Mouse (Mus musculus) ovary, adult 18-20 months (tissue): Measurements from ENCODE around the gene Isy1.
A peak's percentile ranks its signal among the peaks of the same experiment; 100 is the strongest.

Experiments used
- DNase-seq: peaks from one replicate; pipeline ENCODE4 v3.0.0; 2022; ENCODE audit warnings: low spot score, mixed read lengths

Isy1 gene

DNA sequence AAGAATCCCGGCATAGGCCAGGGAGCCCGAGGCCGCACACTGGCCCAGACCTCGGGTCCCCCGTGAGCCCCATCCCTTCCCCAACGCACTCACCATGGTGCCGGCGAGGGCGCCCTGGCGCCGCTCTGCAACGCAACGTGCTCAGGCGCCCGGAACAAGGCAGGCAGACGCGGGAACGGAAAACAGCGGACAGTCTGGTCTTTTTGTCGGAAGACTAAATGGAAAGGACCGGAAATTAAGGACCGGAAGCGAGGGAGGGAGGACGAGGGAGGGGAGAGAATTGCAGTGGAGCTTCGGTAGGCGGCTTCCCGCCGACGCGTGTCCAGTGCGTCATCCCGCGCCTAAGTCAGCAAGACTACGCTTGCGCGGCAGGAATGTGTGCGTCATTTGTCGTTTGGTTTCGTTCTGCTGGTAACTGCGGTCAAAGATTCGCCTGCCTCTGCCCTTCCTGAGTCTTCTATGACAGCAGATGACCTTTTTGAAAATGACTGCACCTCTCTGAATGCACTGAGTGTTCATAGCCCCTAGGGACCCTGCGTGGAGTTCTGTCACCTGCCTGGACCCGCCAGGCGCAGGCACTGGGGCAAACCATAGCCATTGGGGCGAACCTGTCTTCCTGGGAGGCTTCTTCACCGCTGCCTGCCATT lies at the start of gene Isy1:
Gene Isy1, minus strand, starts transcription at position 248 of the 647 bp plus-strand sequence.
- peak; percentile 92 for DNase-seq

DNA sequence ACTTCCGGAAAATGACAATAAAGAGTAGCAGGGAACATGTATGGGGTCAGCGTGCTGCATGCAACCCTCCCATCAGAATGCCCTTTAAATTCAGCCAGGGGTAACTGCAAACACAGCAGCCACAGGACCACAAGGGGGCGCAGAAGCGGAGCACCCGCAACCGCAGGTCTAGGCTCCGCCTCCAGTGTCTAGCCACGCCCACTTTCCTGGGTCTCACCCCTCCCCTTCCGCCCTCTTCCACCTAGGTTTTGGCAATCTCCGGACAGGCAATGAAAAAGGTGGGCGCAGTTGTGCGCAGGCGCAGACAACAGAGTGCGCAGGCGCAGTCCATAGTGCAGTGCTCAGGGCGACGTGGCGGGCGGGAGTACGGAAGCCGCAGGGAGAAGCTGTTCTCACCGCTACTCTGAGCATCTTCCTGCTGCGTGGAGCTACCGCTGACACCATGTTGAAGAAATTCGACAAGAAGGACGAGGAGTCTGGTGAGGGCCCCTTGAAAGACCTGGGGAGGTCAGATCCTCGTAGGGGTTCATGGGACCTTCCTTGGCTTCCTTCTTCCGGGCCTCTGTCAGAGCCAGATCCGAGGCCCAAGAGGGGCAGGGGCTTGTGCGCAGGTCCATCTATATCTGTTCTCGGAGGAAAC lies 49.1 kb upstream of the Isy1 start, which contains the start of gene Copg1:
Gene Copg1, plus strand, starts transcription at position 221 of the 640 bp plus-strand sequence.
- DNase-seq, result peak; percentile 98

DNA sequence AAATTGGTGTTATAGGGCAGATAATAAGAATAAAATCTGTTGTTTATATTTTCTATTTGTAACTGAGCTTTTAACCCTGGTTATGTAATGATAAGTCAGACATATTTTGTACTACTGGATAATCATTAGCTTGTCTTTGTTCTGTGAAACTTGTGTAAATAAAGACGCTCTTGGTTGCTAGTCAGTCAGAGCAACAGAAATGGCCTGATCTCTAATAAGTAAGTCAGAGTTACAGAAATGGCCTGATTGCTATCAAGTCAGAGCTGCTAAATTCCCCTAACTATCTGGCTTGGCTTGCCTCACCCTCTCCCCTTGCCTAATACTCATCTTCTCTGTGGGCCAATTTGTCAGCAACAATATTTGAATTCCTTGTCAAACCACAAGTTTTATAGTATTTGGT lies 48.1 kb upstream of the Isy1 start:
- no peak for DNase-seq

DNA sequence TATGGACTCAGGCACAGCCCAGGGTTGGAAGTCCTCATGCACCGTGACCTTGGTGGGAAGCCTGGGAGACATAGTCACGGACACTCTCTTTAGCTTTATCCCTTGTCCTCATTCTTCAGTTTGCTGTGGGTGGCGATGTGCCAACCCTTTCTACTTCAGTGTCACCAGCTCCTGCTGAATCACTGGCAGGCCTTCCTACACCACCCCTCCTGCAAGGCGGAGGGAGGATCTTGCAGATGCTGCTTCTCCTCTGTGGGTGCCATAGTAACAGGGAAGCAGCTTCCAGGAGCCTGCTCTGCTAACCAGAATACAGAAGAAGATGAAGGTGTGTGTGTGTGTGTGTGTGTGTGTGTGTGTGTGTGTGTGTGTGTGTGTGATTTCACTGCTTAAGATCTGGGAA lies 44.2 kb upstream of the Isy1 start:
- DNase-seq, result peak; percentile 74

DNA sequence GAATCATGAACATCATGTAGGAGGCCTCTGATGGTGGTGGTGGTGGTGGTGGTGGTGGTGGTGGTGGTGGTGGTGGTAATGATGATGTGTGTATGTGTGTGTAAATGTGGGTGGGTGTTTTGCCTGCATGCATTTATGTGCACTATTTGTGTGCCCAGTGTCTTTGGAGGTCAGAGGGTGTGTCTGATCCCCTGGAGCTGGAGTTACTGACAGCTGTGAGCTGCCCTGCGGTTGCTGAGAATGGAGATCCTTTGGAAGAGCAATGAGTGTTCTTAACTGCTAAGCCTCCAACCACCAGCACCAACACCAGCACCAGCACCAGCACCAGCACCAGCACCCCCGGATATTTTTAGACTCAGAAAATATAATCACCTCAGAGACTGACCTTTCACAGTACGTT lies 43.6 kb upstream of the Isy1 start:
- no peak for DNase-seq

DNA sequence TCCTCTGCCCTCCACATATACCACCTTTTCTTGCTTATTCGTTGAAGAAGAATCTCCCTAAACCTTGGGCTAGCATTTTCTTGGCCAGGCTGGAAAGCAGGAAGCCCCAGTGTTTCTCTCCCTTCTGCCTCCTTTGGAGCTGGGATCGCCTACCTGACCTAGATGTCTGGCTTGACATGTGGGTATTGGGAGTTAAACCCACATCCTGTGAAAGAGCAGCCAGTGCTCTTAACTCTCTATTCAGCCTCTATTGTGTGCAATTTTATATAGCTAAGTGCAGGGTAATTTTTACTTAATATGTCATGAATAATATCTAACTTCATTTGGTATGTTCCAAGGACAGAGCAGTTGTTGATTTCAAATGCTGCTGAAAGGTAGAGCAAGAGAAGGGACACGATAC lies 41.0 kb upstream of the Isy1 start:
- DNase-seq, result no peak

DNA sequence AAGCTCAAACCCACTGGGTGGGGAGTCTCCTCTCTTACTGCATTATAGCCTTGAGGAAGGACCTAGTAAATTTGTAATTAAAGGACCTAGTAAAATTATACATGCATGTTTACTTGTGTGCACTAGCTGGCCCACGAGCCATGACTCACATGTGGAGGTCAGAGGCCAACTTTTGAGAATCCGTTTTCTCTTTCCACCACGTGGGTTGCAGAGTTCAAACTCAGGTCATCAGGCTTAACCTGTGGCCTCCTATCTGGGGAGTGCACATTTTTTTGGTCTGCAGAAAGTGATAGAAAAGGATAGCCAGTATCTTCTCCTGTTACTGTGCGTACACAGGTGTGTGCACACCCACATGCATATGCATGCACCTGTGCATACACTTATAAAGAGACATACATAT lies 40.4 kb upstream of the Isy1 start:
- DNase-seq, result no peak

DNA sequence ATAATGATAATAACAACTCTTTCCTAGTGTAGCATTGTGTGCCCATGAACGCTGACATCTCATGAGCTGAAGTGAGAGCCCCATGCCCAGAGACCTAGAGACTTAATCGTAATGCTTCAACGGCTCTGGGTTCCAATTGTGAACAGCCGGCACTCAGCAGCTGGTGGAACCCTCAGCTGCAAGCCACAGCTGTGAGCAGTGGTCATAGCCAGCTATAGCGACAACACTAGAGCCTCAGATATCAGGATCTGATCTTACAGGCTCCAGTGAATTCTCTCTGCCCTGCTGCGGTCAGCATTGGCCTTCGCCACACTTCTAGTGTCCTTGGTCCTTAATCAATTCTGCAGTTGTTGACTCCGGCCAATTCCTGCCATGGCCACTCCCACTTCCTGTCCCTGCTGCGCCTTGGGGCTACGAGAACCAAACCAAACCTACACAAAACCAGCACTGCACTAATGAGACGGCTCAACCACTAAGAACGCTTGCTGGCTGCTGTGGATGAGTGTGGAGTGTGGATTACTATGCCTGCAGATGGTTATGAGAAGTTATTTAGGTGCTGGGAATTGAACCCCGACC lies 37.6 kb upstream of the Isy1 start:
- peak; percentile 84 for DNase-seq

DNA sequence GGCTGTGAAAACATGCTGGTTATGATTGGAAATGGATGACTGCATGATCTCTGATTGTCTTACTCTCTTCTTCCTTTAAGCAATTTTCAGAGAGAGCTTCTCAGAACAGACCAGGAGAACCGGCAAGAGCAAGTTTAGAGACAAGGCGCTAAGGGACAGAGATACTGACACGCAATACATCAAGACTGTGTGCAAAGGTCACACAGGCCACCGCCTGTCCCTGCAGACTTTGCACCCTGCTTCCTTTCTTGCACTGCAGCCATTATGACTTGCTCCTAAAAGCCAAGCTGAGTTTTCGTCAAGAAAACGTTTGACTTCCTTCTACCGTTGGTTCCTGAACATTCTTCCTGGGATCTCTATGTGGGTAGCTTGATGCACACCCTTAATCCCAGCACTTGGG lies 37.0 kb upstream of the Isy1 start:
- no peak for DNase-seq

DNA sequence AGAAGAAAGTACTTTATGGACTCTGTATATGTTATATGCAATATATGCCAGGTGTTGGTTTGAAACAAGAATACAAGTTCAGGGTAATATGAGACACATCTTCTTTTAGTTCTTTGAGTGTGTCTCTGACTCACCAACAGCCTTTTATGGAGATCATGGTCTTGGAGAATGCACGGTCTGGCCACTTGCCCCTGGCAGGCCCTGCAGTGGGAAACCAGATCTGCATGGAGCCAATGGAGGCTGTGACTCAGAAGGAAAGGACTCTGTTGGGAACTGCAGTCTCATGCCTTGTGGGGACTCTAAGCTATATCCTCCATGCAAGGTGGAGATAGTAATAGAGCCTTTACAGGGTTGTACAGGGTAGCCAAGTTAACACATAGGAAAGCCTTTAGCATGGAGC lies 36.5 kb upstream of the Isy1 start:
- DNase-seq, result peak; percentile 30

DNA sequence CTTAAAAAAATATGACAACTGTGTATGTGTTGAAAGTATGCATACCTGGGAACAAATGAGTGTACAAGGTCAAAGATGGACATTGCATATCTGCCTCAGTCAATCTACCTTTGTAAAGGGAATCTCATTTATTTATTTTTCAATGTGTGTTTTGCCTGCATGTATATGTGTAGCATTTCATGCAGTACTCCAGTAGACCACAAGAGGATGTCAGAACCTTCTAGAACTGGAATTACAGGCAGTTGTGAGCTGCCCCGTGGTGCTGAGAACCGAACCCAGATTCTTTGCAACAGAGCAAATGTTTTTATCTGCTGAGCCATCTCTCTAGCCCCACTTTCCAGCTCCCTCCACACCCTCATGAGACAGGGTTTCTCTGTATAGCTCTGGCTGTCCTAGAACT lies 35.4 kb upstream of the Isy1 start:
- DNase-seq, result no peak

DNA sequence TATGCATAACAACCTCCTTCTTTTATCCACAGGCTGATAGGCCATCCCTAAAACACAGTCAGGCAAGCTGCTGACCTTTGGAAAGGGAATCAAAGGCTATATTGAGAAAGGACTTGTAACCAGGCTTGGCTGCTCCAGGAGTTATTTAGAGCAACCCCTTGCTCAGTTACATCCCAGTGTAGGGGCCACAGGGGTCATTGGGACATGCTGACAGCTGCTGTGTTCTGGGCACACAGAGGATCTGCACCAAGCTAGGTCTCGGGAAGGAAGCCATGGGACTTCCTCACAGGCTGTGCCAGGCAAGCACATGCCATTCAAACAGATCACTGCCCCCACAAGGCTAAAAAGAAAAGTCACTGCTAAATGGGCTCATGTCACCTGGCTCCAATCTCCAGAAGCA lies 34.5 kb upstream of the Isy1 start:
- DNase-seq, result no peak

DNA sequence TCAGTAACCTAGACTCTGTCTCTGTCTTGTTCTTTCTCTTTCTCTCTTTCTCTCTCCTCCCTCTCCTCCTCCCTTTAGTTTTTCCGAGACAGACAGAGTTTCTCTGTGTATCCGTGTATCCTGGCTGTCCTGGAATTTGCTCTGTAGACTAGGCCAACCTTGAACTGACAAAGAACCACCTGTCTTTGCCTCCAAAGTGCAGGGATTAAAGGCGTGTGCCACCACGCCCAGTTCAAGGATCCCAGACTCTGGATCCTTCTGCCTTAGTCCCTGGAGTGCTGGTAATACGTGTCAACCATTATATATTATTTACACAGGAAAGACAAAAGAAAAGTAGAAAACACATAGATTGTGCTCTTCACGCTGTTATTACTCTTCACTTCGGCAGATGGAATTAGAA lies 32.6 kb upstream of the Isy1 start:
- DNase-seq, result no peak

DNA sequence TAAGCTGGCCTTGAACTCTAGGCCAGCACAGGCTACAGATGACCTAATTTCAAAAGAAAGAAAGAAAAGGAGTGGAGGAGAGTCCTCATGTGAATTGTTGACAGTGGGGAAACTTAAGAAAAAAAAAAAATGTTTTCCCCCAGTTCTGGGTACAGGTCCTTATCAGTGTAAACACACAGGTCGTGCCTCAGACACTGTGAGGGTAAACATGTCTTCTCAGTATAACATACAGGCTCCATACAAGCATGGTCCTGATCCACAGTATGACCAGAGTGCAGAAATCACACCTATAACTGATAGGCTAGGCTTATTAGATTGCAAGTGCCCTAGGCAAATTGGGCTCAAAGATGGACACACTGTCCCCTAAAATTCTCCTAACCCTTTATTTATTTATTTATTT lies 31.8 kb upstream of the Isy1 start:
- no peak for DNase-seq

DNA sequence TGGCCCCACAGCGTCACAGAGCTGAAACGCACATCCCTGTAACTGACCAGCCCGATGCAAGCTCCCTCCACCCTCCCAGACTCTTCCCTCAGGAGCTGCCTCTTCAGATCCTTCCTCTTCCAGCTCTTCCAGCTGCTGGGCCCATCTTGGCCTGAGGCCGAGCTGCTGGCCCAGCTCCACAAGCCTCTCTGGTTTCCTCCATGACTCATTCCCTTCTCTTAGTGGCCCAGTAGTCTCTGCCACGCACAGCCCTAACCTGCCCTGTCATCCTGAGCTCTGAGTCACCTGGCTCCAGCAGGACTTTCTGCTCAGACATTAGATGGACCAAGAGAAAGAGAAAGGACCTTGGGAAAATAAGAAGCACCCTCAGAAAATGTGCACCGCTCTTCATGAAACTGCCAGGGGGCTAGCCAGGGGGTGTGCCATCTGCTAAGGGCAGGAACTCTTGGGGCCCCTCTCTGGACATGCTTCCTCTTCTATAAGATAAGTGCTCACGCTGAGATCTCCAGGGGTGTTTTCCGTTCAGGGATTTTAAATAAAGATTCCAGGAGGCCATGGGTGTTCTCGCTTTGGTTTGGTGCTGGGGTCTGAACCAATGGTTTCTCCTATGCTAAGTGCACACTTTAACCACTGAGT lies 30.4 kb upstream of the Isy1 start:
- DNase-seq, result peak; percentile 79

DNA sequence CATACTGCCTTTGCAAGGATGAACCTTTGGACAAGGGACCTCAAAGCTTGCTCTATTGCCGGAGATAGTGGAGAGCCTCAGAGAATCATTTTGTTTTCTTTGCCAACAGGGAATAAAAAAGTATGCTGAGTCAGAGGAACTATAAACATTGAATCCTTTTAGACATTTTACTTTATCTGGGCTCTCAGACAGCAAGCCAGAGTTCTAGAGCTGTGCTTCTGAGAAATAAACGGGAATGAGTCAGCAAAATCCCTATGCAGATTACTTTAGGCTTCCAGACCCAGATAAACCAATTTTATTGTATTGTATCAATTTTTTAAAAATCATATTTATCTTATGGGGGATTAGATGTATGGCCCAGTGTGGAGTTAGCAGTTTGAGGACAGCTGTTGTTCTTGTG lies 28.7 kb upstream of the Isy1 start:
- DNase-seq, result no peak

DNA sequence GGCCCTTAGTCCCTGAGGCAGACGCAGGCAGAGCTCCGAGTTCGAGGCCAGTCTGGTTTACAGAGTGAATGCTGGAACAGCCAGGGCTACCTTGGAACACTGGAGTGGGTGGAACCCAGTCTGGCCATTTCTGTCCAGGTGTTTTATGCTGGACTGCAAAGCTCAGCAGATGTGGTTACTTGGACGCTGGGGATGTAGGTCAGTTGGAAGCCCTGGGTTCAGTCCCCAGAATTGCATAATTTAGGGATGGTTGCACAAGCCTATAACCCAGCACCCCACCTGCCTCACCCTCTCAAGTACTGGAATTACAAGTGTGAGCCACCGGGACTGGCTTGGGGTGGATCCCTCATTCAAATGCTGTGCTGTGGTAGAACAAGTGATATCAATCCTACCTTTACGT lies 27.6 kb upstream of the Isy1 start:
- no peak for DNase-seq

DNA sequence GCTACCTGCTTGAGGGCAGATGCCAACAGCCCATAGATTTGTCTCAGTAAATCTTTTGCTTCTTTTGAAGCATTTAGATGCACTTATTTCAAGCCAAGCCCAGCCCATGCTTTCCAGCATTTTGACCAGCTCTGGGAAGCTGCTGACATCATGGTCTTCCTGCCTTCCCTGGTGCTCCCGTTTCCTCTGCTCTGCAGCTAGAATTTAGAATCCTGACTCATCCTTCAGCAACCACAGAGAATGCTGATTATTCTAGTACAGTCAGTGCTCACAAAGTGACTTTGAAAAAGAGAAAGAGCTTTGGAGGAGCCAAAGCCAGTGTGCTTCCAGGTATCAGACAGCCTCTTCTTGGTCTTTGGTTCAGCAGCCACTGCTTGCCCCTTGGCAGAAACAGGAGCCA lies 18.5 kb upstream of the Isy1 start:
- no peak for DNase-seq

DNA sequence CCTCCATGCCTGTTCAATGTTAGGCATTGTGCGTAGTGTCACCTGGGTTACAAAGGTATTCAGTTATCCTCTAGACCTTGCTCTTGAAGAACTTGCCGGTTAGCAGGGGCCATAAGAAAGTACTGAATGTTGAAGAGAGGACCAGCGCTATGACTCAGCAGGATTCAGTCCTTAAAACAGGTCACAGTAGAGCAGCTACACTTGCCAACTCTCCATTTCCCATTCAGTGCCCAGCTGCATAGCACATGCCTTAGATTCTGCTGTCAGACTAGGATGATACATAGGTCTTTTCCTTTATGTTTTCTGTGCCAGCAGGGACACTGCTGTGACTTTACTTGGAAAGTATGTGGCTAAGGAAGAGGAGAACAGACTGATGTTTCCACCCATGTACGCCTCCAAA lies 14.8 kb upstream of the Isy1 start:
- no peak for DNase-seq

DNA sequence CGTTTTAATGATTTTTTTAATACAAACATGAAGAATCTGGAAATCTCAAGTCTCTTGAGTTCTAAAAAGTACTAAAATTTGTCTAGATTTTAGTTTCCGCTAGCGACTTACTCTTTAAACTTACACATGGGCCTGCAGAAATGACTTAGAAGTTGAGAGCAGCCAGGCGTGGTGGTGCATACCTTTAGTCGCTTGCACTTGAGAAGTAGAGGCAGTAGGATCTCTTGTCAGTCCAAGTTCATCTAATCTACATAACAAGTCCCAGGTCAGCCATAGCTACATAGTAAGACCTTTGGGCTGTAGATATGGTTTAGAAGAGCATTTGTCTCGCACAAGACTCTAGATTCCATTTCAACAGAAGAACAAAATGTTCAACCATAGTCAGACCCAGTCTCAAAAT lies 13.3 kb upstream of the Isy1 start:
- DNase-seq, result no peak

DNA sequence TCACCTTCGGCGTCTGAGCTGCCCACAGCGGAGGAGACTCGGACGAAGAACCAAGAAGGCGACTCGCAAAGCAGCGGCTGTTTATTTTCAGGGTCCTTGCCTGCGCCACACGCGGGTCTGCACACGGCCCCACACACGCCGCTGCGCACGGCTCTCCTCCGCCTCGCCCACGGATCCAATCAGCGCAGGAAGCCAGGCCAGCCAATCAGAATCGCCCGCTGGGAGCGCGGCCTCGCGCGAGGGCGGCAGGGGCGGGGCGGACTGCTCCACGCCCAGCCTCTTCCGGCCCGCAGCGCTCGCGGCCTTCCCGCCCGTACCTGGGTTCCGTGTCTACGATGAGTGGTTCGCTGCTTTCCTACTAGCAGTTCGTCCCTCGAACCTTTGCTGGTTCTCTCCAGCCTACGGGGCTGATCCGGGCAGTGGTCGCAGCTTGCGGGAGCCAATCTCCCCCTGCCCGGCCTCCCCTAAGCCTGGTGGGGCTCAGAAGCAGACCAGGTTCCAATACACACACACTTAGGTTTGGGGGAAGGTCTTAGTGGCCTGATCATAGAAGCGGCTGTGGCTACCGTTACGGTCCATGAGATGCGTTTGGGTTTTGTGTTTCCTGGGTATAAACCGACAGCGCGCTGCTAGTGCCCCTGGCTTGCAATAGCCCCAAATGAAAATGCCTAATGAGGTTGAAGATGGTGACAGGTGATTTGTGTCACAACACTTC lies 12.5 kb upstream of the Isy1 start, which contains the start of gene Cnbp:
Gene Cnbp, minus strand, starts transcription at position 207 of the 715 bp plus-strand sequence.
- DNase-seq, result peak; percentile 93

DNA sequence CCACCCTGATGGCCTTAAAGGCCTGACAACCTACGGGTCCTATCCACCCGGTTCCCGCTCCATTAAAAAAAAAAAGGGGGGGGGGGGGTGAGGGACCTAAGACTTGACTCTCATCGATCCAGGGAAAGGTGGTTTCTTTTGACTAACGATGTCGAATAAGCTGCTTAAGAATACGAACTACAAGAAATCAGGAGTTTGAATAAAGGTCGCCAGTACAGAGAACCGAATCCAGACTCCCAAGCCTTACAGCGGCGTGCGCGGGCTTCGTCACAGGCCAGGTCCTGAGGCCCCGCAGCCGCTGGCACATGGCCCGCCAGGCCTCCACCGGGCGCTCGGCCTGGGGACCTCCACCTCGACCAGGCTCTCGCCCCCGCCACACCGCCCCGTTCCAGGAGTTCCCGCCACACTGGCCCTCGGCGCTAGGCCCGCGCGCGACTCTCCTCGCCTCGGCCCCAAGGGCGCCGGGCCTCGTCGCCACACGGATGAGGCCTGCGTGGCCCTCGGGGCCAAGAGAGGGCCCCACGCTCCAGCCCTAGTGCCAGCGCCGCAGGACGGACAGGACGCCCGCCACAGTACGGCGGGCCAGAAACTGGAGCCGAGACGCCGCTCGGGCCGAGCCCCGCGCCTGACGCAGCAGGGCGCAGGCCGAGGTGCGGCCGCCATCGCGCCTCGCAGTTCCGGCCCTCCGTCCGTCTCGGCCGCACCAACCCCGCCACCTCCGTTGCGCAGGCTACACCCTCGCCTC lies 11.7 kb upstream of the Isy1 start:
- DNase-seq, result no peak
